Mouse (Mus musculus) MEL (cell line): ENCODE measurements around the gene Serpina3b. TPM values are rescaled to one million over a fixed set of nuclear protein-coding genes. Genes with fewer than 3 reads are reported as not detected.

Experiments
- DNase-seq: peaks from one replicate; pipeline ENCODE4 v3.0.0; 2011; ENCODE audit warnings: low read depth, low spot score
- H3K27ac ChIP-seq: 2 replicates; pipeline ENCODE4 v1.5.1; 2012; ENCODE audit warnings: low read depth, mild to moderate bottlenecking, control low read depth, low read length, moderate library complexity; ENCODE audit not compliant: control insufficient read depth
- H3K27me3 ChIP-seq, 2 experiments: fragments of 150-350 bp in 1 of 2; sonication (generic) in 1 of 2; 2 replicates each; pipeline ENCODE4 v1.6.1; 2012; ENCODE audit warnings: low read length in 2 of 2, mild to moderate bottlenecking in 2 of 2, improper control_type of control experiment in 1 of 2, moderate library complexity in 1 of 2; ENCODE audit not compliant: insufficient read depth in 2 of 2, control insufficient read depth in 1 of 2
- H3K36me3 ChIP-seq, 2 experiments: 2 replicates each; pipeline ENCODE4 v1.6.1; 2012 to 2014; ENCODE audit warnings: low read length in 2 of 2, improper control_type of control experiment in 1 of 2, inconsistent platforms in 1 of 2, mild to moderate bottlenecking in 1 of 2; ENCODE audit not compliant: insufficient read depth in 2 of 2, control insufficient read depth in 1 of 2
- H3K4me1 ChIP-seq, 2 experiments: fragments of 150-350 bp in 1 of 2; sonication (generic) in 1 of 2; 2 replicates each; pipeline ENCODE4 v1.6.1; 2012; ENCODE audit warnings: low read length in 2 of 2, improper control_type of control experiment in 1 of 2, mild to moderate bottlenecking in 1 of 2; ENCODE audit not compliant: insufficient read depth in 2 of 2, control insufficient read depth in 1 of 2
- H3K4me3 ChIP-seq, 2 experiments: fragments of 150-350 bp in 1 of 2; sonication (generic) in 1 of 2; 2 replicates each; pipeline ENCODE4 v1.5.1; 2012; ENCODE audit warnings: low read depth in 2 of 2, low read length in 2 of 2, mild to moderate bottlenecking in 2 of 2, moderate library complexity in 2 of 2, control low read depth in 1 of 2, improper control_type of control experiment in 1 of 2; ENCODE audit not compliant: control insufficient read depth in 1 of 2, insufficient read depth in 1 of 2
- H3K79me2 ChIP-seq: 2 replicates; pipeline ENCODE4 v1.6.1; 2012; ENCODE audit warnings: mild to moderate bottlenecking, low read length, moderate library complexity; ENCODE audit not compliant: control insufficient read depth, poor library complexity, insufficient read depth
- H3K9ac ChIP-seq: 2 replicates; pipeline ENCODE4 v1.6.1; 2012; ENCODE audit warnings: low read depth, mild to moderate bottlenecking, control low read depth, low read length, moderate library complexity; ENCODE audit not compliant: control insufficient read depth, poor library complexity, severe bottlenecking
- H3K9me3 ChIP-seq: fragments of 150-350 bp; sonication (generic); replicated peaks from 2 replicates; pipeline ENCODE4 v1.6.1; 2012; ENCODE audit warnings: mild to moderate bottlenecking, low read length, improper control_type of control experiment, moderate library complexity; ENCODE audit not compliant: insufficient read depth
- BHLHE40 ChIP-seq: IDR thresholded peaks from 2 replicates; pipeline ENCODE4 v1.6.1; 2012; ENCODE audit warnings: low read depth, mild to moderate bottlenecking, inconsistent platforms, low read length, improper control_type of control experiment, borderline replicate concordance
- CHD2 ChIP-seq: IDR thresholded peaks from 2 replicates; pipeline ENCODE4 v1.6.1; 2011; ENCODE audit warnings: low read length, improper control_type of control experiment
- CTCF ChIP-seq, 3 experiments: IDR thresholded peaks in 2 of 3; conservative IDR thresholded peaks in 1 of 3; 2 replicates each; pipeline ENCODE4 v1.5.1; 2011 to 2012; ENCODE audit warnings: low read length in 3 of 3, low read depth in 2 of 3, mild to moderate bottlenecking in 2 of 3, improper control_type of control experiment in 1 of 3, inconsistent platforms in 1 of 3, mixed read lengths in 1 of 3, moderate library complexity in 1 of 3; ENCODE audit not compliant: control insufficient read depth in 1 of 3, insufficient read depth in 1 of 3, poor library complexity in 1 of 3, severe bottlenecking in 1 of 3
- E2F4 ChIP-seq: IDR thresholded peaks from 2 replicates; pipeline ENCODE4 v1.6.1; 2011; ENCODE audit warnings: low read depth, low read length, improper control_type of control experiment, borderline replicate concordance
- EP300 ChIP-seq, 2 experiments: IDR thresholded peaks; 2 replicates each; pipeline ENCODE4 v1.6.1; 2011; ENCODE audit warnings: improper control_type of control experiment in 2 of 2, low read length in 2 of 2, low read depth in 1 of 2, mild to moderate bottlenecking in 1 of 2
- ETS1 ChIP-seq: IDR thresholded peaks from 2 replicates; pipeline ENCODE4 v1.6.1; 2012; ENCODE audit warnings: low read depth, mild to moderate bottlenecking, inconsistent platforms, low read length, improper control_type of control experiment, moderate library complexity
- GATA1 ChIP-seq: IDR thresholded peaks from 2 replicates; pipeline ENCODE4 v1.6.1; 2011; ENCODE audit warnings: low read depth, low read length, improper control_type of control experiment
- HCFC1 ChIP-seq: IDR thresholded peaks from 2 replicates; pipeline ENCODE4 v1.6.1; 2012; ENCODE audit warnings: low read depth, mild to moderate bottlenecking, inconsistent platforms, low read length, improper control_type of control experiment, moderate library complexity
- JUND ChIP-seq: IDR thresholded peaks from 2 replicates; pipeline ENCODE4 v1.6.1; 2011; ENCODE audit warnings: low read depth, mild to moderate bottlenecking, improper control_type of control experiment, low read length
- KAT2A ChIP-seq: conservative IDR thresholded peaks from 2 replicates; pipeline ENCODE4 v1.6.1; 2012; ENCODE audit warnings: low read depth, low read length, improper control_type of control experiment, inconsistent platforms
- MAFK ChIP-seq: IDR thresholded peaks from 2 replicates; pipeline ENCODE4 v1.6.1; 2011; ENCODE audit warnings: low read depth, mild to moderate bottlenecking, low read length, improper control_type of control experiment, borderline replicate concordance
- MAZ ChIP-seq: IDR thresholded peaks from 2 replicates; pipeline ENCODE4 v1.6.1; 2012; ENCODE audit warnings: low read depth, mild to moderate bottlenecking, inconsistent platforms, low read length, improper control_type of control experiment
- MEF2A ChIP-seq: IDR thresholded peaks from 2 replicates; pipeline ENCODE4 v1.6.1; 2014; ENCODE audit warnings: low read depth, mild to moderate bottlenecking, inconsistent platforms, low read length, improper control_type of control experiment; ENCODE audit not compliant: poor library complexity, insufficient replicate concordance, severe bottlenecking; ENCODE audit errors: extremely low read depth
- MYC ChIP-seq: IDR thresholded peaks from 2 replicates; pipeline ENCODE4 v1.6.1; 2011; ENCODE audit warnings: low read depth, mild to moderate bottlenecking, low read length, improper control_type of control experiment, moderate library complexity
- POLR2A ChIP-seq, 2 experiments: IDR thresholded peaks; 2 replicates each; pipeline ENCODE4 v1.6.1; 2011 to 2012; ENCODE audit warnings: low read length in 2 of 2, mild to moderate bottlenecking in 2 of 2, control low read depth in 1 of 2, improper control_type of control experiment in 1 of 2, low read depth in 1 of 2, moderate library complexity in 1 of 2; ENCODE audit not compliant: control insufficient read depth in 1 of 2, insufficient read depth in 1 of 2, poor library complexity in 1 of 2
- POLR2AphosphoS2 ChIP-seq: IDR thresholded peaks from 2 replicates; pipeline ENCODE4 v1.6.1; 2011; ENCODE audit warnings: low read length, improper control_type of control experiment
- RCOR1 ChIP-seq: IDR thresholded peaks from 2 replicates; pipeline ENCODE4 v1.6.1; 2012; ENCODE audit warnings: low read depth, mild to moderate bottlenecking, inconsistent platforms, low read length, improper control_type of control experiment
- SMC3 ChIP-seq: IDR thresholded peaks from 2 replicates; pipeline ENCODE4 v1.6.1; 2011; ENCODE audit warnings: low read depth, low read length, improper control_type of control experiment
- UBTF ChIP-seq: IDR thresholded peaks from 2 replicates; pipeline ENCODE4 v1.6.1; 2012; ENCODE audit warnings: low read depth, mild to moderate bottlenecking, inconsistent platforms, low read length, improper control_type of control experiment, moderate library complexity, borderline replicate concordance; ENCODE audit not compliant: insufficient read depth
- USF2 ChIP-seq, 2 experiments: IDR thresholded peaks; 2 replicates each; pipeline ENCODE4 v1.6.1; 2011 to 2012; ENCODE audit warnings: improper control_type of control experiment in 2 of 2, low read length in 2 of 2, borderline replicate concordance in 1 of 2, inconsistent platforms in 1 of 2, low read depth in 1 of 2, mild to moderate bottlenecking in 1 of 2; ENCODE audit not compliant: insufficient read depth in 1 of 2
- ZC3H11A ChIP-seq: IDR thresholded peaks from 2 replicates; pipeline ENCODE4 v1.6.1; 2012; ENCODE audit warnings: low read depth, mild to moderate bottlenecking, inconsistent platforms, low read length, improper control_type of control experiment
- ZNF384 ChIP-seq: IDR thresholded peaks from 2 replicates; pipeline ENCODE4 v1.6.1; 2012; ENCODE audit warnings: low read depth, mild to moderate bottlenecking, inconsistent platforms, low read length, improper control_type of control experiment
- polyA plus RNA-seq, 2 experiments: library from polyadenylated mRNA; stranded (reverse) in 1 of 2; unstranded in 1 of 2; fragments of >175 nt in 1 of 2; fragments of >200 nt in 1 of 2; gene quantifications; 2 replicates each; pipeline versions ENCODE4 v1.2.1 to v1.2.4; 2012; ENCODE audit warnings: low replicate concordance in 2 of 2, low read depth in 1 of 2; ENCODE audit not compliant: insufficient read length in 2 of 2, insufficient read depth in 1 of 2, missing spikeins in 1 of 2
- total RNA-seq: library from RNA; depleted of rRNA; stranded (reverse); fragments of 300-350 nt; gene quantifications from 2 replicates; pipeline ENCODE4 v1.2.3, GENCODE M21; 2012

Serpina3b gene
- total and polyA plus RNA-seq, 3 experiments = not detected

GRCm38 (mm10) chr12:104141506-104141905 lies 13.7 kb downstream of the Serpina3b start:
- Histone ChIP-seq H3K9ac (no peak overlapping the region), H3K27me3 (no peaks in the 10 kb centered on the region), H3K4me1 (no peaks in the 10 kb centered on the region), H3K9me3 (no peaks in the 10 kb centered on the region), H3K36me3 (no peaks in the 10 kb centered on the region), H3K27ac (no peak overlapping the region), H3K4me3 (no peak overlapping the region), H3K79me2 (no peaks in the 10 kb centered on the region)
- DNase-seq = no peak
- TF ChIP-seq BHLHE40 = no peak
- no peak for TF ChIP-seq USF2 (IDR thresholded peaks at IDR 0.05; ENCODE audit: borderline replicate concordance in 1 of 2, insufficient read depth in 1 of 2, low read depth in 1 of 2, low read length in 2 of 2)
- TF ChIP-seq RCOR1 = no peak
- TF ChIP-seq CTCF (IDR thresholded peaks at IDR 0.05 in 2 of 3, conservative IDR thresholded peaks at IDR 0.05 in 1 of 3; ENCODE audit: control insufficient read depth in 1 of 3, insufficient read depth in 1 of 3, low read depth in 2 of 3, low read length in 3 of 3, poor library complexity in 1 of 3, severe bottlenecking in 1 of 3) = no peak
- TF ChIP-seq MAFK = no peak
- no peak for TF ChIP-seq EP300 (IDR thresholded peaks at IDR 0.05; ENCODE audit: low read depth in 1 of 2, low read length in 2 of 2)
- TF ChIP-seq POLR2A (IDR thresholded peaks at IDR 0.05; ENCODE audit: control insufficient read depth in 1 of 2, insufficient read depth in 1 of 2, low read depth in 1 of 2, low read length in 2 of 2, poor library complexity in 1 of 2) = no peak
- TF ChIP-seq KAT2A = no peak
- no peak for TF ChIP-seq GATA1
- no peak for TF ChIP-seq MEF2A
- no peak for TF ChIP-seq SMC3
- TF ChIP-seq E2F4 = no peak
- no peak for TF ChIP-seq ZC3H11A
- TF ChIP-seq ETS1 = no peak
- no peak for TF ChIP-seq HCFC1
- no peak for TF ChIP-seq ZNF384
- no peak for TF ChIP-seq MYC
- TF ChIP-seq POLR2AphosphoS2 = no peak
- TF ChIP-seq UBTF = no peak

GRCm38 (mm10) chr12:104142427-104142826 lies 14.6 kb downstream of the Serpina3b start:
- Histone ChIP-seq H3K36me3 (no peaks in the 10 kb centered on the region), H3K79me2 (no peaks in the 10 kb centered on the region), H3K4me3 (no peak overlapping the region), H3K9ac (no peak overlapping the region), H3K27ac (no peak overlapping the region), H3K27me3 (no peaks in the 10 kb centered on the region), H3K4me1 (no peaks in the 10 kb centered on the region), H3K9me3 (no peaks in the 10 kb centered on the region)
- DNase-seq = no peak
- TF ChIP-seq POLR2A (IDR thresholded peaks at IDR 0.05; ENCODE audit: control insufficient read depth in 1 of 2, insufficient read depth in 1 of 2, low read depth in 1 of 2, low read length in 2 of 2, poor library complexity in 1 of 2) (no peak), GATA1 (no peak), HCFC1 (no peak), EP300 (IDR thresholded peaks at IDR 0.05; ENCODE audit: low read depth in 1 of 2, low read length in 2 of 2) (no peak), MAZ (no peak), BHLHE40 (no peak), JUND (no peak), ZNF384 (no peak), MEF2A (no peak), CHD2 (no peak)
